Mouse (Mus musculus) neural tube, embryonic 15.5 days (tissue): ENCODE results near the gene Foxn4. TPM values are rescaled to one million over a fixed set of nuclear protein-coding genes. Genes with fewer than 3 reads are reported as not detected.

Experiments used
- ATAC-seq: fragments of 200-750 bp; cut with Nextera tagmentation; 2 replicates; pipeline ENCODE4 v1.8.0; 2017; ENCODE audit warnings: mild to moderate bottlenecking, moderate TSS enrichment, moderate library complexity; ENCODE audit not compliant: low FRiP score
- H3K27ac ChIP-seq: fragments of 300-500 bp; sonication (generic); replicated peaks from 2 replicates; pipeline ENCODE4 v1.5.1; 2015; ENCODE audit warnings: mild to moderate bottlenecking, inconsistent platforms
- H3K27me3 ChIP-seq: fragments of 300-500 bp; sonication (generic); replicated peaks from 2 replicates; pipeline ENCODE4 v1.6.1; 2015; ENCODE audit warnings: inconsistent platforms
- H3K36me3 ChIP-seq: fragments of 300-500 bp; sonication (generic); 2 replicates; pipeline ENCODE4 v1.6.1; 2015; ENCODE audit warnings: inconsistent platforms
- H3K4me1 ChIP-seq: fragments of 300-500 bp; sonication (generic); 2 replicates; pipeline ENCODE4 v1.6.1; 2015; ENCODE audit warnings: inconsistent platforms
- H3K4me2 ChIP-seq: fragments of 300-500 bp; sonication (generic); 2 replicates; pipeline ENCODE4 v1.6.1; 2015; ENCODE audit warnings: inconsistent platforms, mild to moderate bottlenecking, moderate library complexity
- H3K4me3 ChIP-seq: fragments of 300-500 bp; sonication (generic); replicated peaks from 2 replicates; pipeline ENCODE4 v1.5.1; 2015; ENCODE audit warnings: mild to moderate bottlenecking, inconsistent platforms
- H3K9ac ChIP-seq: fragments of 300-500 bp; sonication (generic); replicated peaks from 2 replicates; pipeline ENCODE4 v1.6.1; 2015; ENCODE audit warnings: mild to moderate bottlenecking, inconsistent platforms
- H3K9me3 ChIP-seq: fragments of 300-500 bp; sonication (generic); replicated peaks from 2 replicates; pipeline ENCODE4 v1.6.1; 2016; ENCODE audit warnings: inconsistent platforms
- WGBS: fragments of 180-500 bp; shearing (Covaris S2); methylation state at CpG from one replicate; pipeline ENCODE4 v1.1.7; 2015; ENCODE audit warnings: mixed read lengths; 5-methylcytosine and 5-hydroxymethylcytosine counted together
- polyA plus RNA-seq: library from polyadenylated mRNA; unstranded; fragments of >200 nt; fragmentation: Nextera tagmentation; extraction: Ambion mirVana; gene quantifications from 2 replicates; pipeline ENCODE4 v1.2.1, GENCODE M21; 2015

Foxn4 gene
- polyA plus RNA-seq, 1 experiment from 2014 or later: not detected

DNA sequence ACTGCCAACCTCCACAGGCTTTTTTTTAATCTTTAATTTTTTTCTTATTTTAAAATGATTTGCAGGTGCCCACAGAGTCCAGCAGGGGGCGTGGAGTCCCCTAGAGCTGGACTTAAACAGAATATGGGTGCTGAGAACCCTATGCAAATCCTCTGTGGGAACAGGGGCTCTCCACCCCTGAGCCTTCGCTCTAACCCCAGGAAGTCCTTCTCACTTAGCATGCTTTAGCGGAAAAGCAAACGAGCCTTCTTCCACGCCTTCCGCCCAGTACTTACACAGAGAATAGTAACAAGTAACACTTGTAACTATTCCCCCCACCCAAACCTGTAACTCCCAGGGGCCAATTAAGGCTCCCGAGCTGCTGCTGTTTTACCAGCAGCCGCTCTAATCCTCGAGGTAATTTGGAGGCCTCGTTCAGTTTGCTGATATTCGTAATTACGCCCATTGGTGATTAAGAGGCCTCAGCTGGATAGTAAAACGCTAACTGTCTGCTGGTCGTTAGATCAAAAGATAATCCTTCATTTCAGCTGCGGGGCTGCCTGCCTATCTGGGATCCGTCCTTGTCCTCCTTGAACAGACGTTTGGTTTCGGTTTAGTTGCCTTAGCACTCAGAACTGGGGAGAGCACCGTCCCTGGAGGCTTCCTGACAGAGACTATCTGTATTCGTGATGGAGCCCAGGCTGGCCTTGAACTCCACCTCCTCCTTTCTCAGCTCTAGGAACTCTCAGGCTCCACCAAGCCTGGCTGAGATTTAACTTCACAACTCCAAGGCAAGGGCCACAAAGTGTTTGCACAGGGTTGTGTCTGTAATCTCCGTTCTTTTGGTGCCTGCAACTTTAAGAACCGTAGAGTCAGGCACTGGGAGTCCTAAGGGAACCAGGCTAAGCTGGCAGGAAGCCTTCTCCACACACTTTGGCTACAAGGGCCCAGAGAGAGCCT is 23.4 kb upstream of the Foxn4 start:
- Histone ChIP-seq H3K4me2 (0 out of 2 replicates have a peak overlapping the region, but pooled peaks have one; percentile 13), H3K9me3 (no peaks in the 10 kb centered on the region), H3K27me3 (peaks cover 45% of the 10 kb centered on the region), H3K27ac (no peak overlapping the region), H3K4me1 (peaks cover 27% of the 10 kb centered on the region), H3K4me3 (no peak overlapping the region), H3K36me3 (no peaks in the 10 kb centered on the region), H3K9ac (no peak overlapping the region)
- WGBS: 13% methylated on average over 22 of the region's 22 CpGs
- no peak for ATAC-seq

DNA sequence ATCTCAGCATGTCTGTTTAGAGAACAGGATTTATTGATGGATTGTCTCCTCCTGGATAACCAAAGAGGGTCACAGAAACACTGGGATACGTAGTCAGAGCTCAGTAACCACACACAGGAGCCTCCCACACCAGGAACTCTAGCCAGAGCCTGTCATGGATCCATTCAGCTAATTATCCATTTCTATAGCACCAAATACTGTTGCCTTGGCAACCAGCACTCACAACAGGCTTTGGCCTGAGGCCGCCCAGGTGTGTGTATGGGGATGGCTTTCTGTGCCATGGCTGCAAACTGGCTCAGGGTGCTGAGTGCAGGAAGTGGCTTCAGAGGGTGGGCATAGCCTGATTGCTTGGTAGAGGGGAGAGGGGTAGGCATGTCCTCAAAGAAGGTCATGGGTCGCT is 16.4 kb upstream of the Foxn4 start:
- peak; percentile 69 for ATAC-seq

DNA sequence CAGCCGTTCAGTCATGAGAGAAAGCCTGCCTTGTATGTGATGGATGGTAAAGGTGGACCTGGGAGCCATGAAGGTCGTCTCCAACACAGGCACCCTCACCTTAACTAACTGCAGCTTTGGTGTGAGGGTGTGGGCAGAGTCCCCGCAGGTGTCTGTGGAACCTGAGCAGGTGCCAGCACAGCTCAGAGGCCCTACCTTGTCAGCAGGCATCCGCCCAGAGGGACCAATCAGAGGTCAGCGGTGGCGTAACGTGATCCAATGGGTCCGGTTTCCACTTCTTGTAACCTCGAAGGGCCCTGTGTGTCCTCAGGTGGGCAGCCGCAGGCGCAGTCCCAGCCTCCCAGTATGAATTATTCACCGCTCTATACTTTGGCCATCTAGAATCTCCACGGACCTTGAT is 15.3 kb upstream of the Foxn4 start, which contains the start of gene Myo1h:
Gene Myo1h, plus strand, starts transcription at position 293 of the 400 bp plus-strand sequence.
- H3K4me2 ChIP-seq: no peak within 1 kb of the TSS
- H3K9ac ChIP-seq: no peak within 1 kb of the TSS
- peaks cover 38% of the 10 kb centered on the region for H3K27me3 ChIP-seq
- no peaks in the 10 kb centered on the region for H3K36me3 ChIP-seq
- ATAC-seq: no peak
- WGBS: 51% methylated on average over 13 of the region's 13 CpGs
- no peak within 1 kb of the TSS for H3K27ac ChIP-seq
- peaks cover 9% of the 10 kb centered on the region; the same call in 1 of the 2 replicates for H3K4me1 ChIP-seq
- H3K9me3 ChIP-seq: no peaks in the 10 kb centered on the region
- H3K4me3 ChIP-seq: no peak within 1 kb of the TSS

More for the DNA sequence above, 16.4 kb upstream of the Foxn4 start:
- Histone ChIP-seq H3K27me3 (peaks cover 39% of the 10 kb centered on the region), H3K4me2 (no peak overlapping the region), H3K27ac (no peak overlapping the region), H3K9me3 (no peaks in the 10 kb centered on the region), H3K36me3 (no peaks in the 10 kb centered on the region), H3K9ac (no peak overlapping the region), H3K4me3 (no peak overlapping the region), H3K4me1 (peaks cover 9% of the 10 kb centered on the region; the same call in 1 of the 2 replicates)
- 43% methylated on average over 3 of the region's 3 CpGs for WGBS

DNA sequence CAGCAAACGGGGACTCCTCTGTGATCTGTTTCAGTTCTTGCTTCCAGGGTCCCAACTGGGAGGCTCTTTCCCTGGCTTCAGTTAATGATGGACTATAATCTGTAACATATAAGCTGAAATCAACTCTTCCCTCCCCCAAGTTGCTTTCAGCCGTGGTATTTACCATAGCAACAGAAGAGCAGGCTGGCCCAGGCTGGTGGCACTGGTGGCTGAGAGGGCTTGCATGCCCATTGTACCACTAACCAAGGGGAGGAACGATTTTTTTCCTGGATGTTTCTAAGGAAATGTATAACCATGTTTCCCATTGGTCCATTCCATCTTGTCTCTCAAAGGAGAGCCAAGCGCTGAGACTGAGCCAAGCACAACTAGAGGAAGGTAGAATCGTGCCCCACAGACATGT is 14.8 kb upstream of the Foxn4 start:
- ATAC-seq: no peak

DNA sequence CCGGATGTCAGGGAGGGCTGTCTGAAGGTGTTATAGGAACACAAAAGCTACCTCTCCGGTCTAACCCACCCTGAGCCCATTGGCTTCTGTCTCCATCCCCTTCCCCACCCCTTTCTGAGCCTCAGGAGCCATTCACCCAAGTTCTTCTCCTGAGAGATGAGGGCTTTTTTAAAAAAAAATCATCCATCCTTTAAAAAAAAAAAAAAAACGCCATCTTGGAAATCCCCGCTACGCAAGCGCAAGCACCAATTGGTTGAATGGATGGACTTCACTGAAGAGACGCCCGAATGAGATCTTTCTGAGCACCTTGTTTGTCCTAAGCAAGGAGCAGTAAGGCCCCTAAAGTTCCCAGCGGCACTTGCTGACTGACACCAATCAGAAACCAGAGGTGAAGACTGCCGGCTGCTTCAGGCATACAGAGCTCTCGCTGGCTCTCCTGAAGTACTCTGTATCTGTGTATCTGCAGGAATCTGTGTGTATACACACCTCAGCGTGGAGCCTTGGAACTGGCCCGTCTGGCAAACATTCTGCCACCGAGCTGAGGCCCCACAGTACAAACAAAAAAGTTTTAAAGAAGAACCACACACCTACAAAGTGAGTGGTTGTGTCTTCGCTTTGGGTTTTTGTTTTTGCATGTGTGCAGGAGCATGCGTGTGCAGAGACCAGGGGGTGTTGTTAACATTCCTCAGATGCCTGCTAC is 13.4 kb upstream of the Foxn4 start:
- no peaks in the 10 kb centered on the region for H3K36me3 ChIP-seq
- H3K4me1 ChIP-seq: peaks cover 9% of the 10 kb centered on the region; the same call in 1 of the 2 replicates
- H3K27me3 ChIP-seq: peaks cover 40% of the 10 kb centered on the region
- H3K4me3 ChIP-seq: no peak overlapping the region
- H3K9ac ChIP-seq: no peak overlapping the region
- ATAC-seq: no peak
- no peak overlapping the region for H3K4me2 ChIP-seq
- no peak overlapping the region for H3K27ac ChIP-seq
- WGBS: 88% methylated on average over 16 of the region's 16 CpGs
- H3K9me3 ChIP-seq: no peaks in the 10 kb centered on the region

More for the DNA sequence above, 14.8 kb upstream of the Foxn4 start:
- Histone ChIP-seq H3K9me3 (no peaks in the 10 kb centered on the region), H3K9ac (no peak overlapping the region), H3K4me2 (no peak overlapping the region), H3K27ac (no peak overlapping the region), H3K4me3 (no peak overlapping the region), H3K36me3 (no peaks in the 10 kb centered on the region), H3K27me3 (peaks cover 41% of the 10 kb centered on the region), H3K4me1 (peaks cover 9% of the 10 kb centered on the region; the same call in 1 of the 2 replicates)
- 86% methylated on average over 5 of the region's 5 CpGs for WGBS

DNA sequence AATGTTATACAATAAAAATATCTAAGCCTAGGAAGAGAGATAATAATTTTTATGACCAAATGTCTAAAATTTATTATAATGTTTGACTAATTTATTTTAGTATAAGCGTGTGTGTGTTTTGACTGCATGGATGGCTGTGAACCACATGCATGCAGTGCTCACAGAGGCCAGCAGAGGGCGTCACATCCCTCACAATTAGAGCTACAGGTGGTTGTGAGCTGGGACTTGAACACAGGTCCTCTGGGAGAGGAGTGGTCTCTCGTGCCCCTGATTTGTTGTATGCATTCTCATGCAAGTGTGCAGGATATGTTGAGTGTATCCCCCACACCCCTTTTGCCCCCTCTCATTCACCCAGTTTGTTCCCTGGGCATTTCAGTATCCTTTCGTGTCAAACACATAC is 12.5 kb upstream of the Foxn4 start:
- no peak overlapping the region for H3K4me3 ChIP-seq
- H3K4me1 ChIP-seq: peaks cover 9% of the 10 kb centered on the region; the same call in 1 of the 2 replicates
- no peak overlapping the region for H3K4me2 ChIP-seq
- peaks cover 38% of the 10 kb centered on the region for H3K27me3 ChIP-seq
- H3K9ac ChIP-seq: no peak overlapping the region
- no peaks in the 10 kb centered on the region for H3K9me3 ChIP-seq
- H3K36me3 ChIP-seq: no peaks in the 10 kb centered on the region
- no peak for ATAC-seq
- 85% methylated on average over 4 of the region's 4 CpGs for WGBS
- H3K27ac ChIP-seq: no peak overlapping the region

DNA sequence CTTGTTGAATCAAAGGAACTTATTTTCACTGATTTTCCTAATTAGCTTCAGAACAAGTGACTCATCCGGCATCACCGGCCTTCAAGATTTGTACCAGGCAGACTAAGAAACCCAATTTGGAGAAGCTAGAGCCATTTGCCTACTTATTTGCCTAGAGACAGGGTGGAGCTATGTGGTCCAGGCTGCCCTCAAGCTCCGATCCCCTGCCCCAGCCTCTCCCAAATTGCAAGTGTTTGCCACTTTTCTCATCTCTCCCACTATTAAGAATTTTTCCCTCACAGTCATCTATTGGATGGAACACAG is 11.7 kb upstream of the Foxn4 start:
- Histone ChIP-seq H3K9me3 (no peaks in the 10 kb centered on the region), H3K9ac (no peak overlapping the region), H3K36me3 (no peaks in the 10 kb centered on the region), H3K27ac (no peak overlapping the region), H3K4me3 (no peak overlapping the region), H3K4me1 (peaks cover 9% of the 10 kb centered on the region; the same call in 1 of the 2 replicates), H3K4me2 (no peak overlapping the region), H3K27me3 (peaks cover 41% of the 10 kb centered on the region)
- WGBS: 93% methylated on average over 3 of the region's 3 CpGs
- no peak for ATAC-seq

DNA sequence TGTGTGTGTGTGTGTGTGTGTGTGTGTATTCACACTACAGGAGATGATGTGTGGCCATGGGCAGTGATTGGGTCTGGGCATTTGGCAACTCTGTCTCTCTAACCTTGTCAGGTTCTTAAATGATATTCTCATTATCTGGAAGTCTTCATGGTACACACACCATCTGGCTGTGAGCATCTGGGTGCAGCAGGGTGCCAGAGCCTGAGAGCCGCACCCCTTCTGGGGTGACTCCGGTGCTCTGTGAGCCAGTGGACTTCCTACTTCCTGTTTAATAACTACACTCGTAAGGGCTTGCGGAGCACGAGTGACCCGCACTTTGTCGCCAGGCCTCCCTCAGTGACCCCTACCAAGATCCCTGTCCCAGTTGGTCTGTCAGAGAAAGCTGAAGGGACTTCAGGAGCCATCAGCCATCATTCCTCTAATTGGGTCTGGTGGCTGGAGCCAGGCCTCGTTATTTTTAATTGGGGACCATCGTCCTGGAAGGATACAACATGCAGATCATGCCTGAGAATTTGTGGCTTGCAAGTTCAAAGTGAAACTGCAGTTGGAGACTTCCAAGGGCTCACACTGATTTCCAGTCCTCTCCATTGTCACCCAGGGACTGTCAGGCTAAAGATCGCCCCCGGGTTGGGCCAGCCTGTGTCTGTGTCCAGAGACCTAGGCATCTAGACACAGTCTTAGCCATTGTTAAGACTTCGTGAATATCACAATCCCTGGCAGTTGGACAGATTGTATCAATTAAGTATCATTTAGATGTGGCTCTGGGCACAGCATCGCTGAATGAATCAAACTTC is 11.2 kb upstream of the Foxn4 start:
- Histone ChIP-seq H3K4me1 (peaks cover 5% of the 10 kb centered on the region), H3K9ac (no peak overlapping the region), H3K4me2 (no peak overlapping the region), H3K27me3 (peaks cover 41% of the 10 kb centered on the region), H3K36me3 (no peaks in the 10 kb centered on the region), H3K4me3 (no peak overlapping the region), H3K27ac (no peak overlapping the region), H3K9me3 (no peaks in the 10 kb centered on the region)
- ATAC-seq: no peak
- WGBS: 73% methylated on average over 13 of the region's 13 CpGs

DNA sequence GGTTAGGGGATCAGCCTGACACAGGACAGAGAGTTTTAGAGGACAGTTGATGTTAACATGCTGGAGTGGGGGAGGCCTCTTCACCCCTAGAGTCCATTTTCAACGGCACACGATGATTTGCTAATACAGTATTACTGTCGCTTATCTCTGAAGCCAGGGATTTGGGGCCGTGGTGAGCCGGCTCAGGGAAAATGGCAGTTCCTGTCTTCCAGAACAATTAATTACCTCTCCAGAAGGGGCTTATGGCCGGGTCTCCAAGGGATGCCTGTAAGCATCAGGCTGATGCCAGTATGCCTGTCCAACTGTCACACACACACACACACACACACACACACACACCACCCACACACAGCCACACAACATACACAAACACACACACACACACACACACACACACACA is 8.7 kb upstream of the Foxn4 start:
- no peak overlapping the region for H3K4me2 ChIP-seq

DNA sequence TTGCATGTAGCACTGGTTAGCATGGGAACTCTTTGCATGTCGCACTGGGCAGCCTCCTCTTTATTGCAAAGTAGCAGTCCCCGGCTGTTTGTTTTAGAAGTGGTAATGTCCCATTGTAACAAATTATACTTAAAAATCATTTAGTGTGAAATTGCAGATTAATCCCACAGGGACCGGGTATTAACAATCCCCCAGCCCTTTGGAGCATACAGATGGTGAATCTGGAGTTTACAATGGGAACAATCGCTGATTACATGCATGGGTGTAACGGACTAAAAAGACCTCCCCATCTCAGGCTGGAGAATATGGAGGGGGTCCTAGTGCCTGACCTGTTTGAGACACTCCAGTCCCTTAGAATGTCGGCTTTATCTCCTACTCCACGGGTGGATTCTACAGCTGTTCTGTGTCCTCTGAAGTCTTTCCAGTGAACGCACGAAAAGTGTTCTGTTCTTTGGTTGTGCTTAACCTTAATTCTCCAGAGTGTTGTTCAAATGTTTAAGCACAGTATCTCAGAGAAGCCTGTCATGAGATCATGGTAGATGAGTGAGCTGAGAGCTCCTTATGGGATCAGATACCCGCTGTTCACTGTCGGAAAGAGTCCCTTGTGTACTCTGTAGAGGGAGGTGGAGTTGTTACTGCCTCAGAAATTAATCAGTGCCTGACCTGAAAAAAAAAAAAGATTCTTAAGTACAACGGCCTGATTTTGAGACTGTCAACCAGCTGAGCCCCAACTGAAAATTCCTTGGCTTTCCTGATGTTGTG is 6.0 kb upstream of the Foxn4 start:
- Histone ChIP-seq H3K9ac (no peak overlapping the region), H3K9me3 (no peaks in the 10 kb centered on the region), H3K4me3 (peak overlapping the region; percentile 24), H3K4me2 (peak overlapping the region; percentile 48), H3K27me3 (peaks cover 58% of the 10 kb centered on the region), H3K27ac (no peak overlapping the region), H3K4me1 (peaks cover 13% of the 10 kb centered on the region), H3K36me3 (no peaks in the 10 kb centered on the region)
- no peak for ATAC-seq
- 13% methylated on average over 12 of the region's 12 CpGs for whole genome bisulfite sequencing

More for the DNA sequence above, 8.7 kb upstream of the Foxn4 start:
- no peaks in the 10 kb centered on the region for H3K9me3 ChIP-seq
- H3K27me3 ChIP-seq: peaks cover 42% of the 10 kb centered on the region
- H3K4me3 ChIP-seq: no peak overlapping the region
- no peak overlapping the region for H3K27ac ChIP-seq
- H3K4me1 ChIP-seq: peaks cover 10% of the 10 kb centered on the region
- WGBS: 25% methylated on average over 6 of the region's 6 CpGs
- no peaks in the 10 kb centered on the region for H3K36me3 ChIP-seq
- no peak overlapping the region for H3K9ac ChIP-seq
- no peak for ATAC-seq

DNA sequence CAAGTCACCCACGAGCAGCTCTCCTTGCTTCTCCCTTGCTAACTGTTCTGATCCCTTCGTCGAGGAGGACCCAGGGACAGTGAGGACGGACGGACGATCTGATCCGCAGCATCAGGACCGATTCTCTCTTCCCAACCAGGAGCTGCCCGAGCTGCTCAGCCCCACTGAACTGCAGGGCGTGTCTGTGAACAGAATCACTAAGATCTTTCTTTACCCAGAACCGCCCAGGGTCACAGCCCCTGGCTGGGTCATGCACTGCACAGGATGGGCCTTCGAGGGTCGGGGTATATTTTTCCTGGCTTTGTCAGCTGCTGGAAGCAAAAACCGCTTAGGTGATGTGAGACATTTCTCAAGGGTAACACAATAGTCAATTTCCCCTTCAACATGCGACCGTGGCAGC is 2.4 kb upstream of the Foxn4 start:
- no peak overlapping the region for H3K4me2 ChIP-seq
- no peak overlapping the region for H3K9ac ChIP-seq
- H3K9me3 ChIP-seq: no peaks in the 10 kb centered on the region
- no peak overlapping the region for H3K4me3 ChIP-seq
- ATAC-seq: no peak
- H3K36me3 ChIP-seq: no peaks in the 10 kb centered on the region
- H3K27me3 ChIP-seq: peaks cover 76% of the 10 kb centered on the region
- no peak overlapping the region for H3K27ac ChIP-seq
- 22% methylated on average over 16 of the region's 16 CpGs for WGBS
- H3K4me1 ChIP-seq: peaks cover 27% of the 10 kb centered on the region
